Mouse (Mus musculus): ENCODE results near the gene Atp2b4.

DNA sequence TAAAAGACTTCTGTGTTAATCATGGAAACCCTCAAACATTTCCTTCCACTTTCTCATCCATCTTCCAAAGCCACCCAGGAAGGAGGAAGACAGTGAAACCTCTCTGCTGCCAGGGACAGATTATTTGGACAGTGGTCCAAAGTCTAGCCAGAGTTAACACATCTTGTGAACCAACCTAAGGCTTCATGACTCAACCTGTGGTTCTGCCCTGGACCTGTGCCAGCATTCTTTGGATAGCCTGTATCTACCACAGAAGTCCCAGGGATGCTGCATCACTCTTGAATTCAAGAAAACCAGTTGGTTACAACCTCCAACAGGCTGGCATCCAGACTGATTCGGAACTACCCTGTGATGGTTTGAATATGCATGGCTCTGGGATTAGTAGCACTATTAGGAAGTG lies 21.8 kb downstream of the Atp2b4 start:
- no peak for TF ChIP-seq GATA1 (IDR thresholded peaks at IDR 0.05; ENCODE audit: low read length)
- TF ChIP-seq TAL1 (IDR thresholded peaks at IDR 0.05; ENCODE audit: low read length), result no peak

All from erythroblast, embryonic 14.5 days (primary cell).